Mouse (Mus musculus): ENCODE measurements around the gene Olfr129.

Olfr129 gene

GRCm38 (mm10) chr17:38059979-38060378 is at the start of gene Olfr129:
Gene Olfr129 (minus strand): TSS chr17:38060079.
- DNase-seq (ENCODE audit: low spot score), result no peak

- no peak for DNase-seq (ENCODE audit: low spot score)
Observed at GRCm38 (mm10) chr17:38088593-38088992, 28.7 kb upstream of the Olfr129 start, which contains the start of gene Olfr131. Gene Olfr131 (minus strand): TSS chr17:38088693.

GRCm38 (mm10) chr17:38082364-38082763 is 22.5 kb upstream of the Olfr129 start:
- no peak for DNase-seq (ENCODE audit: low spot score)

- no peak for DNase-seq (ENCODE audit: low spot score)
Observed at GRCm38 (mm10) chr17:38063621-38064020, 3.7 kb upstream of the Olfr129 start, which contains the start of gene Olfr130. Gene Olfr130 (plus strand): TSS chr17:38063921.

- no peak for DNase-seq (ENCODE audit: low spot score)
Observed at GRCm38 (mm10) chr17:38026297-38026696, 33.6 kb downstream of the Olfr129 start.

GRCm38 (mm10) chr17:38016341-38016740 is 43.5 kb downstream of the Olfr129 start:
- no peak for DNase-seq (ENCODE audit: low spot score)

GRCm38 (mm10) chr17:38004996-38005395 is 54.9 kb downstream of the Olfr129 start:
- DNase-seq (ENCODE audit: low spot score), result no peak

Data from retina, embryonic 14.5 days (tissue).